Mouse (Mus musculus) intestine, embryonic 14.5 days (tissue): ENCODE results near the gene Hmgb1. TPM values are rescaled to one million over a fixed set of nuclear protein-coding genes. Genes with fewer than 3 reads are reported as not detected.

ENCODE experiments used
- ATAC-seq: fragments of 200-750 bp; cut with Nextera tagmentation; replicated peaks from 2 replicates; pipeline ENCODE4 v1.8.0; 2017; ENCODE audit warnings: low read depth, moderate number of reproducible peaks, moderate TSS enrichment, moderate library complexity; ENCODE audit not compliant: low FRiP score, low TSS enrichment
- DNase-seq: peaks from one replicate; pipeline ENCODE4 v3.0.0-alpha.2; 2018; ENCODE audit warnings: low spot score
- H3K27ac ChIP-seq: fragments of 300-500 bp; sonication (generic); 2 replicates; pipeline ENCODE4 v1.5.1; 2014; ENCODE audit warnings: low read depth, mild to moderate bottlenecking, control low read depth
- H3K27me3 ChIP-seq: fragments of 300-500 bp; sonication (generic); replicated peaks from 2 replicates; pipeline ENCODE4 v1.6.1; 2014; ENCODE audit warnings: low read length, control low read depth; ENCODE audit not compliant: control insufficient read depth, insufficient read depth
- H3K36me3 ChIP-seq: fragments of 300-500 bp; sonication (generic); 2 replicates; pipeline ENCODE4 v1.6.1; 2014; ENCODE audit warnings: low read length, control low read depth; ENCODE audit not compliant: control insufficient read depth, insufficient read depth
- H3K4me1 ChIP-seq: fragments of 300-500 bp; sonication (generic); replicated peaks from 2 replicates; pipeline ENCODE4 v1.6.1; 2014; ENCODE audit warnings: low read length, control low read depth, mixed read lengths; ENCODE audit not compliant: control insufficient read depth, insufficient read depth
- H3K4me2 ChIP-seq: fragments of 300-500 bp; sonication (generic); 2 replicates; pipeline ENCODE4 v1.6.1; 2014; ENCODE audit warnings: low read length
- H3K4me3 ChIP-seq: fragments of 300-500 bp; sonication (generic); 2 replicates; pipeline ENCODE4 v1.5.1; 2014; ENCODE audit warnings: low read depth, low read length, control low read depth, mixed read lengths
- H3K9ac ChIP-seq: fragments of 300-500 bp; sonication (generic); 2 replicates; pipeline ENCODE4 v1.6.1; 2014; ENCODE audit warnings: mild to moderate bottlenecking, low read length
- H3K9me3 ChIP-seq: fragments of 300-500 bp; sonication (generic); 2 replicates; pipeline ENCODE4 v1.6.1; 2016; ENCODE audit warnings: low read length, control low read depth; ENCODE audit not compliant: control insufficient read depth
- WGBS: fragments of 180-500 bp; shearing (Covaris S2); extraction: QIAGEN DNeasy Blood & Tissue Kit; methylation state at CpG from one replicate; pipeline ENCODE4 v1.1.7; 2014; 5-methylcytosine and 5-hydroxymethylcytosine counted together
- polyA plus RNA-seq: library from polyadenylated mRNA; unstranded; fragments of >200 nt; fragmentation: Nextera tagmentation; extraction: Ambion mirVana; gene quantifications from 2 replicates; pipeline ENCODE4 v1.2.1, GENCODE M21; 2014

The Hmgb1 gene
- 1,358 and 1,458 TPM in 2 replicates for polyA plus RNA-seq

GRCm38 (mm10) chr5:149184104-149184843, at the start of gene Hmgb1, which contains the start of gene Uspl1:
Hmgb1 (minus strand) TSS chr5:149184489.
Uspl1 (plus strand) TSS chr5:149184350.
- H3K4me3 ChIP-seq, result peak within 1 kb of the TSS; percentile 87
- WGBS, result under 1% methylated on average over 54 of the region's 59 CpGs
- H3K9me3 ChIP-seq, result no peaks in the 10 kb centered on the region
- peak within 1 kb of the TSS; percentile 93 for H3K9ac ChIP-seq
- ATAC-seq, result peak; percentile 98
- H3K27me3 ChIP-seq, result no peaks in the 10 kb centered on the region
- peak within 1 kb of the TSS; percentile 97 for H3K27ac ChIP-seq
- peak; percentile 100 for DNase-seq
- peak within 1 kb of the TSS; percentile 76 for H3K4me2 ChIP-seq
- peaks cover 25% of the 10 kb centered on the region for H3K4me1 ChIP-seq
- peaks cover 15% of the 10 kb centered on the region for H3K36me3 ChIP-seq

DNA sequence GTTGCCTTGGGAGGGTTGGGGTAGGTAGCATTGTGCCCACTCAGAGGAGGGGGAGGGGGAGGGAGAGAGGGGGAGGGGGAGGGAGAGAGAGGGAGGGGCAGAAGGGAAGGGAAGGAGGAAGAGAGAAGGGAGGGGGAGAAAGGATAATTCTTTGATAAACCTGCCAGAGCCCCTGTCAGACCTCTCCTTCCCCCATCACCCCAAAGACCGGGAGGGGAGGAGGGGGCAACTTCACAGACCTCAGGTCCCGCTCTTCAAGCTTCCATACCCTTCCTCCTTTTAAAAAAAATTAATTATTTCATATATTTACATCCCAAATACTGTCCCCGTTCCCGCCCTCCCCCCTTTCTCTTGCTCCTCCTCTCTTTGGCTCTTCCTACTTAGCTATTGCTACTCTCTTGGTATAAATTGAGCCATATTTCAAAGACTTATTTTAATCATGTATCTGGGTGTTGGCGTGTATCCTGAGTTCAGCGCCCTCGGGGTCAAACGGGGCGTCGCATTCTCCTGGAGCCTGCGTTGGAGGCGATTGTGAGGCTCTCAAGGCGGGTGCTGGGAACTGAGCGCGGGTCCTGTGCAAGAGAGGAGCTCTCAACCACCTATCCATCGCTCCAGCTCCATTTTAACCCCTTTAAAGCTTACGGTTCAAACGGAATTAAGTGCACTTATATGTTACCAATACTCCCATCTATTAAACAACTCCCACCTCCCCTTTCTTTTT, 45.5 kb upstream of the Hmgb1 start:
- peaks cover 10% of the 10 kb centered on the region; the same call in 1 of the 2 replicates for H3K4me1 ChIP-seq
- ATAC-seq, result no peak

GRCm38 (mm10) chr5:149228700-149229618, 44.7 kb upstream of the Hmgb1 start:
- H3K9me3 ChIP-seq, result no peaks in the 10 kb centered on the region
- H3K4me2 ChIP-seq, result peak overlapping the region; percentile 43
- peak overlapping the region; percentile 64 for H3K9ac ChIP-seq
- H3K4me1 ChIP-seq, result peaks cover 18% of the 10 kb centered on the region
- peak overlapping the region; percentile 58 for H3K4me3 ChIP-seq
- peak overlapping the region; percentile 90 for H3K27ac ChIP-seq
- H3K36me3 ChIP-seq, result no peaks in the 10 kb centered on the region
- peak; percentile 100 for DNase-seq
- no peaks in the 10 kb centered on the region for H3K27me3 ChIP-seq
- ATAC-seq, result peak; percentile 100
- WGBS, result 3% methylated on average over 55 of the region's 55 CpGs

More for the DNA sequence above, 45.5 kb upstream of the Hmgb1 start:
- Histone ChIP-seq H3K27ac (peak overlapping the region; percentile 90), H3K27me3 (no peaks in the 10 kb centered on the region), H3K36me3 (no peaks in the 10 kb centered on the region), H3K4me3 (peak overlapping the region; percentile 58), H3K9me3 (no peaks in the 10 kb centered on the region), H3K4me2 (peak overlapping the region; percentile 43), H3K9ac (peak overlapping the region; percentile 64)
- DNase-seq, result no peak
- WGBS, result 66% methylated on average over 18 of the region's 18 CpGs

GRCm38 (mm10) chr5:149224666-149225065, 40.4 kb upstream of the Hmgb1 start:
- peak overlapping the region; percentile 26; the same call in 1 of the 2 replicates for H3K4me2 ChIP-seq
- no peaks in the 10 kb centered on the region for H3K36me3 ChIP-seq
- no peak for ATAC-seq
- no peak overlapping the region for H3K4me3 ChIP-seq
- no peak for DNase-seq
- 0 out of 2 replicates have a peak, but pooled peaks cover 3% of the 10 kb centered on the region for H3K9me3 ChIP-seq
- peaks cover 15% of the 10 kb centered on the region for H3K4me1 ChIP-seq
- no peaks in the 10 kb centered on the region for H3K27me3 ChIP-seq
- 0 out of 2 replicates have a peak overlapping the region, but pooled peaks have one; percentile 22 for H3K27ac ChIP-seq
- no peak overlapping the region for H3K9ac ChIP-seq
- WGBS, result 14% methylated on average over 7 of the region's 7 CpGs

DNA sequence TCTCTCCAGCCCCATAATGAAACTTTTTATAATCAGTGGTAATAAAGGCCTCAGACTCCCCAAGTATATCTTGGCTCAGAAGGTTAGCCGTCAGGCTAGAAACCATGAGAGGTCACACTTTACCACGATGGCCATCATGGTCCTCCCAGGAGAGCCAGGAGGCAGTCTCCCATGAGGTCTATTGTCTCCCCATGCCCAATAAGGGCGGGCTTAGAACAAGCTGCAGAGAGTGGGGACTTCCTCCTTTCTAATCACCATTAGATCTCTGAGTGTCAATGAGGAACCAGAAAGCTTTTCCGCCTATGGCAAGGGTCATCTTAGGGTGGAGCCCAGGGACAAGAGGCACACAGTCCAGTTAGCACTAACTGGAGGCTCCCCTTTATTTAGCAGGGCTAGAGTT, 37.1 kb upstream of the Hmgb1 start:
- no peak for DNase-seq
- no peak overlapping the region for H3K27ac ChIP-seq
- peaks cover 9% of the 10 kb centered on the region; the same call in 1 of the 2 replicates for H3K9me3 ChIP-seq
- peaks cover 14% of the 10 kb centered on the region for H3K36me3 ChIP-seq
- peaks cover 14% of the 10 kb centered on the region for H3K4me1 ChIP-seq
- ATAC-seq, result no peak
- no peak overlapping the region for H3K4me2 ChIP-seq
- no peak overlapping the region for H3K9ac ChIP-seq
- 90% methylated on average over 4 of the region's 4 CpGs for WGBS
- H3K27me3 ChIP-seq, result no peaks in the 10 kb centered on the region
- H3K4me3 ChIP-seq, result no peak overlapping the region

- Histone ChIP-seq H3K36me3 (peaks cover 33% of the 10 kb centered on the region), H3K27me3 (no peaks in the 10 kb centered on the region), H3K9me3 (peaks cover 9% of the 10 kb centered on the region; the same call in 1 of the 2 replicates), H3K4me3 (no peak overlapping the region), H3K27ac (no peak overlapping the region), H3K9ac (no peak overlapping the region), H3K4me2 (no peak overlapping the region), H3K4me1 (peaks cover 5% of the 10 kb centered on the region)
- no peak for ATAC-seq
- 79% methylated on average over 3 of the region's 3 CpGs for WGBS
- no peak for DNase-seq
Observed at GRCm38 (mm10) chr5:149219493-149219892, 35.2 kb upstream of the Hmgb1 start.

GRCm38 (mm10) chr5:149217524-149218357, 33.5 kb upstream of the Hmgb1 start:
- Histone ChIP-seq H3K27me3 (no peaks in the 10 kb centered on the region), H3K9me3 (peaks cover 9% of the 10 kb centered on the region; the same call in 1 of the 2 replicates), H3K9ac (no peak overlapping the region), H3K27ac (no peak overlapping the region), H3K4me2 (no peak overlapping the region), H3K36me3 (peaks cover 50% of the 10 kb centered on the region), H3K4me1 (no peaks in the 10 kb centered on the region), H3K4me3 (no peak overlapping the region)
- ATAC-seq, result no peak
- DNase-seq, result no peak
- WGBS, result 89% methylated on average over 6 of the region's 6 CpGs
